Comparison of ENCODE assay signal across 20 mouse cellular contexts in genomic region chr1:57479566-57479965, GRCm38 (mm10).
A peak's percentile ranks its signal among the peaks of the same experiment; 100 is the strongest.
DNase-seq lines count a peak whose midpoint lies in the region; ATAC-seq and TF ChIP-seq lines count a peak whose summit lies in the region.
"Had no signal": no experiment of that assay in that cellular context is flagged by ENCODE, and none has a peak within 500 bp of the region (broad histone marks: within the 10 kb centered on the region; RNA-seq: fewer than 3 reads in every experiment).

No protein-coding gene starts in this region.

- WGBS in stomach, embryonic 15.5 days: 52% methylated on average over 4 of the region's 4 CpGs
- WGBS in stomach, postnatal 0 days: 60% methylated on average over 4 of the region's 4 CpGs
- WGBS in limb, embryonic 11.5 days: 16% methylated on average over 4 of the region's 4 CpGs

- no peaks in the 10 kb centered on the region for H3K4me1 ChIP-seq in stomach, embryonic 15.5 days
- no peaks in the 10 kb centered on the region for H3K4me1 ChIP-seq in stomach, postnatal 0 days (replicated peaks; ENCODE audit: control insufficient read depth, insufficient read depth)
- peaks cover 21% of the 10 kb centered on the region; the same call in 1 of the 2 replicates for H3K4me1 ChIP-seq in limb, embryonic 11.5 days (ENCODE audit: control insufficient read depth, insufficient read depth, low read length)
- H3K4me1 ChIP-seq: liver, embryonic 12.5 days; midbrain, embryonic 13.5 days; neural tube, embryonic 15.5 days had no signal

- no peaks in the 10 kb centered on the region for H3K36me3 ChIP-seq in stomach, embryonic 15.5 days
- no peaks in the 10 kb centered on the region for H3K36me3 ChIP-seq in stomach, postnatal 0 days (ENCODE audit: control insufficient read depth, insufficient read depth, low read length)
- H3K36me3 ChIP-seq in limb, embryonic 11.5 days (ENCODE audit: control insufficient read depth, insufficient read depth, low read length): no peaks in the 10 kb centered on the region
- H3K36me3 ChIP-seq: embryonic facial prominence, embryonic 12.5 days; heart, embryonic 12.5 days; liver, embryonic 12.5 days; midbrain, embryonic 13.5 days; neural tube, embryonic 15.5 days had no signal

- intact Hi-C loops in gastrocnemius, postnatal 14 days (cut with DNase I; ENCODE audit: low total_unique reads): no loop called here

- peak; percentile 6 for DNase-seq in gastrocnemius, postnatal 14 days
- DNase-seq in gastrocnemius, postnatal 10 days: no peak
- DNase-seq in stomach, postnatal 0 days (ENCODE audit: low spot score): no peak
- no peak for DNase-seq in limb, embryonic 11.5 days (ENCODE audit: low spot score)
- no peak for DNase-seq in left cerebral cortex, adult 11 months (ENCODE audit: low spot score)
- no peak for DNase-seq in thymus, postnatal 4 days
- DNase-seq: adrenal gland, postnatal 10 days; B cell, adult 2 months; cerebellum, adult 18-20 months; kidney, adult 8-10 months; layer of hippocampus, adult 9-11 months; right cerebral cortex, postnatal 25 days; thymus, postnatal 36 days had no signal

- no peaks in the 10 kb centered on the region for H3K9me3 ChIP-seq in stomach, embryonic 15.5 days
- no peaks in the 10 kb centered on the region for H3K9me3 ChIP-seq in stomach, postnatal 0 days (ENCODE audit: control insufficient read depth, low read length)
- H3K9me3 ChIP-seq in limb, embryonic 11.5 days (ENCODE audit: control insufficient read depth, low read length): no peaks in the 10 kb centered on the region
- H3K9me3 ChIP-seq: embryonic facial prominence, embryonic 12.5 days; heart, embryonic 12.5 days; liver, embryonic 12.5 days; midbrain, embryonic 13.5 days; neural tube, embryonic 15.5 days had no signal

- no peak overlapping the region for H3K9ac ChIP-seq in stomach, embryonic 15.5 days
- H3K9ac ChIP-seq in stomach, postnatal 0 days (ENCODE audit: low read length): no peak overlapping the region
- H3K9ac ChIP-seq in limb, embryonic 11.5 days (ENCODE audit: low read length): no peak overlapping the region
- H3K9ac ChIP-seq: embryonic facial prominence, embryonic 12.5 days; heart, embryonic 12.5 days; hindbrain, embryonic 14.5 days; liver, embryonic 12.5 days; midbrain, embryonic 13.5 days; neural tube, embryonic 15.5 days had no signal

- ATAC-seq in stomach, embryonic 15.5 days (ENCODE audit: insufficient read depth, low FRiP score, low read depth): no peak
- no peak for ATAC-seq in stomach, postnatal 0 days (ENCODE audit: low FRiP score, low TSS enrichment)
- ATAC-seq in limb, embryonic 11.5 days (ENCODE audit: insufficient number of reproducible peaks, low FRiP score, low TSS enrichment, low read depth): no peak
- ATAC-seq: liver, embryonic 12.5 days; midbrain, embryonic 13.5 days had no signal

- H3K4me3 ChIP-seq in stomach, embryonic 15.5 days (replicated peaks): no peak overlapping the region
- H3K4me3 ChIP-seq in stomach, postnatal 0 days (ENCODE audit: low read depth, low read length): no peak overlapping the region
- no peak overlapping the region for H3K4me3 ChIP-seq in limb, embryonic 11.5 days (ENCODE audit: low read depth, low read length)
- H3K4me3 ChIP-seq: embryonic facial prominence, embryonic 12.5 days; heart, embryonic 12.5 days; liver, embryonic 12.5 days; midbrain, embryonic 13.5 days; neural tube, embryonic 15.5 days had no signal

- H3K4me2 ChIP-seq in stomach, embryonic 15.5 days: no peak overlapping the region
- H3K4me2 ChIP-seq in stomach, postnatal 0 days (replicated peaks; ENCODE audit: low read depth): no peak overlapping the region
- H3K4me2 ChIP-seq in limb, embryonic 11.5 days (ENCODE audit: low read depth, severe bottlenecking): no peak overlapping the region
- H3K4me2 ChIP-seq: embryonic facial prominence, embryonic 12.5 days; heart, embryonic 12.5 days; hindbrain, embryonic 14.5 days; liver, embryonic 12.5 days; midbrain, embryonic 13.5 days; neural tube, embryonic 15.5 days had no signal

- H3K27me3 ChIP-seq in stomach, embryonic 15.5 days (replicated peaks): no peaks in the 10 kb centered on the region
- H3K27me3 ChIP-seq in stomach, postnatal 0 days (ENCODE audit: control insufficient read depth, insufficient read depth, low read length): no peaks in the 10 kb centered on the region
- H3K27me3 ChIP-seq in limb, embryonic 11.5 days (ENCODE audit: control insufficient read depth, insufficient read depth, low read length): no peaks in the 10 kb centered on the region
- H3K27me3 ChIP-seq: embryonic facial prominence, embryonic 12.5 days; heart, embryonic 12.5 days; liver, embryonic 12.5 days; midbrain, embryonic 13.5 days; neural tube, embryonic 15.5 days had no signal

- TF ChIP-seq EP300 in stomach, postnatal 0 days (optimal IDR thresholded peaks at IDR 0.05): no peak

- peak overlapping the region; percentile 23; the same call in 1 of the 2 replicates for H3K27ac ChIP-seq in stomach, embryonic 15.5 days
- no peak overlapping the region for H3K27ac ChIP-seq in stomach, postnatal 0 days (replicated peaks)
- peak overlapping the region; percentile 3; the same call in 1 of the 2 replicates for H3K27ac ChIP-seq in limb, embryonic 11.5 days (replicated peaks; ENCODE audit: low read depth, low read length)
- H3K27ac ChIP-seq: hindbrain, embryonic 14.5 days; liver, embryonic 12.5 days; midbrain, embryonic 13.5 days; neural tube, embryonic 15.5 days had no signal

- no peak for TF ChIP-seq CTCF in stomach, postnatal 0 days (IDR thresholded peaks at IDR 0.05; ENCODE audit: low read depth)
